Mouse (Mus musculus) testis, adult 2 months (tissue): Measurements from ENCODE around the gene Dtnbp1. TPM values are rescaled to one million over a fixed set of nuclear protein-coding genes. Genes with fewer than 3 reads are reported as not detected.

ENCODE experiments used
- H3K27ac ChIP-seq: fragments of 200-500 bp; 2 replicates; pipeline ENCODE4 v1.5.1; 2012; ENCODE audit warnings: low read depth, low read length; ENCODE audit not compliant: control insufficient read depth, insufficient read depth
- H3K27me3 ChIP-seq: fragments of 200-500 bp; 2 replicates; pipeline ENCODE4 v1.6.1; 2012; ENCODE audit warnings: mild to moderate bottlenecking, low read length, moderate library complexity; ENCODE audit not compliant: control insufficient read depth, insufficient read depth
- H3K36me3 ChIP-seq: fragments of 200-500 bp; 2 replicates; pipeline ENCODE4 v1.6.1; 2012; ENCODE audit warnings: mild to moderate bottlenecking, low read length; ENCODE audit not compliant: control insufficient read depth, insufficient read depth
- H3K4me1 ChIP-seq: fragments of 200-500 bp; 2 replicates; pipeline ENCODE4 v1.6.1; 2012; ENCODE audit warnings: low read length; ENCODE audit not compliant: control insufficient read depth, insufficient read depth
- H3K4me3 ChIP-seq: fragments of 200-500 bp; 2 replicates; pipeline ENCODE4 v1.5.1; 2012; ENCODE audit warnings: low read depth, mild to moderate bottlenecking, low read length, moderate library complexity, mixed read lengths; ENCODE audit not compliant: control insufficient read depth
- CTCF ChIP-seq: fragments of 200-500 bp; IDR thresholded peaks from 2 replicates; pipeline ENCODE4 v1.5.1; 2012; ENCODE audit warnings: low read depth, mild to moderate bottlenecking, inconsistent platforms, low read length, moderate library complexity; ENCODE audit not compliant: control insufficient read depth, insufficient read depth, insufficient replicate concordance
- POLR2A ChIP-seq: fragments of 200-500 bp; IDR thresholded peaks from 2 replicates; pipeline ENCODE4 v1.6.1; 2012; ENCODE audit warnings: low read depth, mild to moderate bottlenecking, inconsistent platforms, low read length, moderate library complexity; ENCODE audit not compliant: control insufficient read depth
- polyA plus RNA-seq: library from polyadenylated mRNA; depleted of rRNA; stranded (reverse); fragments of >200 nt; gene quantifications from 2 replicates; pipeline ENCODE4 v1.2.3, GENCODE M21; 2012

Dtnbp1 gene
- polyA plus RNA-seq, 1 experiment = 96.7 TPM

DNA sequence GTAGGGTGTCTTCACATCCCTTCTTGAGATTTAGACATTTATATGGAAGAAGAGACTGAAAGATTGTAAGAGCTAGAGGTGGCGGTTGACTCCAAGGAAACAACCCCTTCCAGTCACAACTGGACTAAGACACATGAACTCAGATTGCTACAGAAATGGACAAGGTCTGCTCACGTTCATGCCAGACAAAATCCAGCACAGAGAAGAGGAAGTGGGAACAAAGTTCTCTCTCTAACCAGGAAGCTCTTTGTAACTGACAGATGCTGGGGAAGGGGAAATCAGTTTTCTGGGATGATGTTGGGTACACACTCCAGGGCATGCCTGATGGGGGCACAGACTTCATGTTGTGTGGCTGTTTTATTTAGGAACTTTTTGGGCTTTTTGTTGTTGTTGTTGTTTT, 75.6 kb downstream of the Dtnbp1 start:
- Histone ChIP-seq H3K27me3 (no peaks in the 10 kb centered on the region), H3K4me3 (no peak overlapping the region), H3K27ac (no peak overlapping the region), H3K4me1 (no peaks in the 10 kb centered on the region), H3K36me3 (peaks cover 1% of the 10 kb centered on the region)
- TF ChIP-seq POLR2A (no peak), CTCF (no peak)

- Histone ChIP-seq H3K27me3 (no peaks in the 10 kb centered on the region), H3K4me1 (no peaks in the 10 kb centered on the region), H3K4me3 (no peak overlapping the region), H3K36me3 (peaks cover 1% of the 10 kb centered on the region), H3K27ac (no peak overlapping the region)
- TF ChIP-seq CTCF = no peak
These were observed 76.8 kb downstream of the Dtnbp1 start for GRCm38 (mm10) chr13:44925173-44925572.

DNA sequence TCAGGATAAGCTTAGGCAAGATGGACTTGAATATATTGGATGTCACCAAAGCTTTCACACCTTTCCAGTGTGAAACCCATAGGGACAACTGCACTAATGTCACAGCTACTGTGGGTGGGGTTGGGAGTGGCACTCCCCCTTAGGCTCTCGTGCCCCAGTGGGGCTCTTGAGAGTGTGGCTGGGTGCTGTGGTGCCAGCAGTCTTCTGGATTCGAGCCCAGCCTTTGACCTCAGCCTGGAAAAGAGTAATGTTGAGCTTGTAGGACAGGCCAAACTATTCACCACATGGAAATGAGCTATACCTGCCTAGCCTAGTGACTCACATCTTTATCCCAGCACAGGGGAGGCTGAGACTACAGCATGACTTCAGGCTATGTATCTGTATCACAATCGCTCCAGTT, 77.9 kb downstream of the Dtnbp1 start:
- H3K4me3 ChIP-seq = no peak overlapping the region
- no peak overlapping the region for H3K27ac ChIP-seq
- peaks cover 1% of the 10 kb centered on the region for H3K36me3 ChIP-seq
- H3K4me1 ChIP-seq = no peaks in the 10 kb centered on the region
- TF ChIP-seq POLR2A = no peak
- no peak for TF ChIP-seq CTCF
- no peaks in the 10 kb centered on the region for H3K27me3 ChIP-seq

DNA sequence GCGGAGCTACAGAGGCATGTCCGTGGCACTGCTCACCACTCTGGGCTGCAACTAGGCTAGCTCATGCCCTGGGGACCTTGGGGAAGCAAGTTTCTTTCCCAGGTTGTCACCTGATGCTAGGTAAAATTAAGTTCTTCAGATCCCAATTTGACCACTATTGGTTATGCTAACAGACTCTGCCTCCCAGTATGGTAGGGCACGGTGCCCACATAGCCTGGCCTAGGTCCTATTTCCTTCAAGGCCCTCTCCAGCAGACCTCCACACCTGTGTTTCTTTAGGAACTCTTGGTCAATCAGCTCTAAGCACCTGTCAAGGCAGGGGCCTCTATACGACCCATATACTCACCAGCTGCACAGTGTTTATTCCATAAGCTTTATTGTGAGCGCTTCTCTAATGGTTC, 80.2 kb downstream of the Dtnbp1 start:
- Histone ChIP-seq H3K4me1 (no peaks in the 10 kb centered on the region), H3K36me3 (peaks cover 1% of the 10 kb centered on the region), H3K4me3 (no peak overlapping the region), H3K27ac (no peak overlapping the region), H3K27me3 (no peaks in the 10 kb centered on the region)
- no peak for TF ChIP-seq CTCF
- no peak for TF ChIP-seq POLR2A

- H3K4me3 ChIP-seq = no peak overlapping the region
- no peak overlapping the region for H3K27ac ChIP-seq
- H3K27me3 ChIP-seq = no peaks in the 10 kb centered on the region
- H3K4me1 ChIP-seq = no peaks in the 10 kb centered on the region
- TF ChIP-seq CTCF = no peak
- TF ChIP-seq POLR2A = no peak
- H3K36me3 ChIP-seq = peaks cover 1% of the 10 kb centered on the region
These were observed 80.9 kb downstream of the Dtnbp1 start for GRCm38 (mm10) chr13:44921095-44921494.

- peaks cover 1% of the 10 kb centered on the region for H3K36me3 ChIP-seq
- H3K4me1 ChIP-seq = no peaks in the 10 kb centered on the region; the same call in 1 of the 2 replicates
- no peak overlapping the region for H3K4me3 ChIP-seq
- no peak for TF ChIP-seq CTCF
- TF ChIP-seq POLR2A = no peak
- no peaks in the 10 kb centered on the region for H3K27me3 ChIP-seq
- no peak overlapping the region for H3K27ac ChIP-seq
These were observed 83.7 kb downstream of the Dtnbp1 start for GRCm38 (mm10) chr13:44918269-44918668.

- H3K4me3 ChIP-seq = no peak overlapping the region
- no peak for TF ChIP-seq CTCF
- TF ChIP-seq POLR2A = no peak
- H3K27me3 ChIP-seq = no peaks in the 10 kb centered on the region
- H3K27ac ChIP-seq = no peak overlapping the region
- H3K4me1 ChIP-seq = no peaks in the 10 kb centered on the region; the same call in 1 of the 2 replicates
- H3K36me3 ChIP-seq = peaks cover 1% of the 10 kb centered on the region
These were observed 84.7 kb downstream of the Dtnbp1 start for GRCm38 (mm10) chr13:44917202-44917601.

GRCm38 (mm10) chr13:44915945-44916344, 86.0 kb downstream of the Dtnbp1 start:
- no peak for TF ChIP-seq CTCF
- TF ChIP-seq POLR2A = no peak
- Histone ChIP-seq H3K36me3 (peaks cover under 1% of the 10 kb centered on the region; the same call in 1 of the 2 replicates), H3K4me3 (no peak overlapping the region), H3K27me3 (no peaks in the 10 kb centered on the region), H3K4me1 (no peaks in the 10 kb centered on the region; the same call in 1 of the 2 replicates), H3K27ac (no peak overlapping the region)
